Mouse (Mus musculus): ENCODE measurements around the gene Cenpx.

DNA sequence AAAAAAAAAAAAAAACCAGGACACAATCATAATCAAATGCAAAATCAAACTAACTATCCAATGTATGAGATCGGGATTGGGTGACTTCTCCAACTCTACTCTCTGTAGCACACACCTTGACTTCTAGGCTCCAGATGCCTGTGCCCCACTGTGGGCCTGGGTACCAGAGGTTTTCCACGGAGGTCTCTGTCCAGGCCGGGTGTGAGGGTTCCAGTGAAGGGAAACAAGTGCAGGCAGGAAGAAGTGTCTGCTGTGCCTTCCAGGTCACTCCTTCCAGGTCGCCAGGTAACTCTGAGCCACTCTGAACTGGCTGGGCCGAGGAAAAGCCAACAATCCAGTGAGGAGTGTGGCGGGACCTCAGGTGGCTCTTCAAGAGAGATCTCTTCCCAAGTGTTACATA lies 22.9 kb upstream of the Cenpx start:
- TF ChIP-seq CTCF (IDR thresholded peaks at IDR 0.05; ENCODE audit: control insufficient read depth, insufficient read depth, insufficient read length): no peak
- TF ChIP-seq USF1 (IDR thresholded peaks at IDR 0.05; ENCODE audit: low read depth): no peak
- no peak for TF ChIP-seq MAX (IDR thresholded peaks at IDR 0.05)
- TF ChIP-seq MYOG (IDR thresholded peaks at IDR 0.05; ENCODE audit: control insufficient read depth, extremely low read depth, insufficient read length): no peak
- no peak for TF ChIP-seq CEBPB (IDR thresholded peaks at IDR 0.05; ENCODE audit: low read depth)
- no peak for TF ChIP-seq MYOD1 (IDR thresholded peaks at IDR 0.05; ENCODE audit: control insufficient read depth, insufficient read length, low read depth)
- no peak for TF ChIP-seq FOSL1 (IDR thresholded peaks at IDR 0.05; ENCODE audit: insufficient read depth, low read length, poor library complexity, severe bottlenecking)
